Mouse (Mus musculus) lung, postnatal 0 days (tissue): ENCODE data around the gene 4930519G04Rik.

ENCODE experiments used
- CTCF ChIP-seq: IDR thresholded peaks from 2 replicates; pipeline ENCODE4 v1.5.1; 2016; ENCODE audit warnings: antibody characterized with exemption, mild to moderate bottlenecking
- EP300 ChIP-seq: IDR thresholded peaks from 2 replicates; pipeline ENCODE4 v1.6.1; 2016; ENCODE audit warnings: antibody characterized with exemption, mild to moderate bottlenecking, control low read depth

GRCm38 (mm10) chr5:114827427-114827826 lies 26.0 kb upstream of the 4930519G04Rik start:
- TF ChIP-seq CTCF (no peak), EP300 (no peak)
